Mouse (Mus musculus) kidney, adult 2 months (tissue): ENCODE results near the gene Dhx33.

Experiments
- CTCF ChIP-seq: fragments of 200-500 bp; conservative IDR thresholded peaks from 2 replicates; pipeline ENCODE4 v1.5.1; 2011; ENCODE audit warnings: low read depth, mild to moderate bottlenecking, control low read depth, low read length, moderate library complexity, mixed read lengths; ENCODE audit not compliant: insufficient read depth, insufficient read length
- POLR2A ChIP-seq: fragments of 200-500 bp; IDR thresholded peaks from one replicate; pipeline ENCODE4 v1.6.1; 2011; ENCODE audit warnings: low read depth, low read length, control low read depth

DNA sequence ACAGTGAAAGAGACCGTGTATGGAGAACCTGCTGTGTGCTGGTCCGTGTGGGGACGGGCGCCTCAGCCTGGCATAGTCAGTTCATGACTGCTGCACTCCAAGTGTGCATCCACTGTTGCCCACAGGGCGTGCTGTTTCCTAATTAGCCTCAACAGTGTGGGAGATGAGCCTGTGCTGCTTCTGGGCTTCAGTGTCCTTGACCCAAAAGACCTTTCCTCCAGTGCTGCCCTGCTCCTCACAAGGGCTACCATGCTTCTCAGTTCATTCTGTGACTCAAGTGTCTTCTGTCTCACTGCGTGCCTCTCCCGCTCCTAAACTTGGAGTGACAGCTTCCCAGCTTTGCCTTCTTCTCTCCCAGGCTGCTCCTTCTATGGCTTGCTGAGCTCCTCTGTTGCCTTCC is 68.9 kb downstream of the Dhx33 start:
- TF ChIP-seq POLR2A, result no peak
- no peak for TF ChIP-seq CTCF
